Mouse (Mus musculus): ENCODE measurements around the gene Ccdc14. TPM values are rescaled to one million over a fixed set of nuclear protein-coding genes. Genes with fewer than 3 reads are reported as not detected.
"Not testable (repeated sequence)": the region's sequence is repeated elsewhere in the genome, so short reads cannot be mapped to it uniquely, and the experiment has no call there.

Ccdc14 gene
- total RNA-seq (2021) = 1 to 10 TPM; 2.1 to 3.4 TPM
- long read RNA-seq, experiment 1, partial matches to known transcripts = 1 of 5 reads
- long read RNA-seq, experiment 1, other reads (novel, unspliced or antisense) = 4 of 5 reads
- long read RNA-seq, experiment 2, full-length matches to known transcripts = 1 of 2 reads
- long read RNA-seq, experiment 2, partial matches to known transcripts = 1 of 2 reads
- long read RNA-seq, experiment 2, other reads (novel, unspliced or antisense) = 0 of 2 reads

GRCm38 (mm10) chr16:34690334-34691144, at the start of gene Ccdc14:
Ccdc14 (plus strand) TSS chr16:34690616.
- no peak for TF ChIP-seq CTCF (IDR thresholded peaks at IDR 0.05)
- Histone ChIP-seq H3K4me3 (peak within 1 kb of the TSS; percentile 56), H3K27ac (peak within 1 kb of the TSS; percentile 72)
- intact Hi-C loops (cut with DNase I) = no loop called here
- DNase-seq (ENCODE audit: extremely low spot score in 1 of 2, low spot score in 2 of 2) = peak; percentile 69 to 78

- Histone ChIP-seq H3K27ac (peak overlapping the region; percentile 79), H3K4me3 (no peak overlapping the region)
- peak; percentile 22 to 58 for DNase-seq (ENCODE audit: extremely low spot score in 1 of 2, low spot score in 2 of 2)
- no peak for TF ChIP-seq CTCF (IDR thresholded peaks at IDR 0.05)
- intact Hi-C loops (cut with DNase I) = loop anchor here (5.0 kb wide), 1 partner anchor 71 kb away; the partner anchor contains the start of gene Kalrn
These were observed 46.7 kb upstream of the Ccdc14 start for GRCm38 (mm10) chr16:34643511-34644259.

DNA sequence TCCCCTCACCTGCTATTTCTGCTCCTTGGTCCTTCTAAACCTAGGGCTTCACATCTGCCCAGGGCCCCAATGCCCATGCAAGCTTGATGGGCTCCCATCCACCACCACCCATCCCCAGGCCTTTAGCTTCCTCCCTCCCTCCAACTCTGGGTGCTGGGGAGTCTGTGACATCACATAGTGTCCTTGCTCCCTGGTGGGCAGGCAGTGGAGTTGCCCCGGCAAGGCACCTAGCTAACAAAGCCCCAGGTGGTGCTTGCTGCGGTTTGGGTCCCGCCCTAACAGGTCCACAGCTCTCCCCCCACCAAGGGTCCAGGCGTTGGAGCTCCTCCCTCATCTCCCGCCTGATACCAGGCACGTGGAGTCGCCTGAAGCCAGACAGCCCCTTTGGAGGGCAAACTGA, 40.8 kb upstream of the Ccdc14 start, which contains the start of gene Ropn1:
Gene Ropn1, plus strand, starts transcription at position 301 of the 400 bp plus-strand sequence.
- DNase-seq (ENCODE audit: extremely low spot score in 1 of 2, low spot score in 2 of 2) = no peak
- H3K27ac ChIP-seq = no peak within 1 kb of the TSS
- intact Hi-C loops (cut with DNase I) = no loop called here
- no peak within 1 kb of the TSS for H3K4me3 ChIP-seq
- TF ChIP-seq CTCF (IDR thresholded peaks at IDR 0.05) = no peak

DNA sequence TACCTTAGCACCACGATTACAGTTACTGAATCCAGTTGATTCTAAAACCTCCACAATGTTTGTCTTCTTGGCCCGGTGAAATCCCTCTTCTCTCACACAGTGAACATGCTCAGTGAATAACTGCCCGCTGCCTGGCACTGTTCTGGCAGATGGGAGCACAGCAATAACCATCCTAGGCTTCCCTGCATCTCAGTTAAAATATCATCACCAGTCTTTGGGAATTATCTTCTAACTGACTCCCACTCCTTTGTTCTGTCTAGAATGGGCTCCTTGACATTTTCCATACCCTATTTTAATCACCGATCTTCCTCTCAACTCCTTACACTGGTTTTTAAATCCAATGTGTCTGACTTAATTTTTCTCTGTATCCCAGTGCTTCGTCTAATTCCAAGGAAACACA, 37.4 kb upstream of the Ccdc14 start:
- H3K27ac ChIP-seq = peak overlapping the region; percentile 3; the same call in 1 of the 2 replicates
- TF ChIP-seq CTCF (IDR thresholded peaks at IDR 0.05) = no peak
- no peak for DNase-seq (ENCODE audit: extremely low spot score in 1 of 2, low spot score in 2 of 2)
- intact Hi-C loops (cut with DNase I) = no loop called here
- H3K4me3 ChIP-seq = no peak overlapping the region

DNA sequence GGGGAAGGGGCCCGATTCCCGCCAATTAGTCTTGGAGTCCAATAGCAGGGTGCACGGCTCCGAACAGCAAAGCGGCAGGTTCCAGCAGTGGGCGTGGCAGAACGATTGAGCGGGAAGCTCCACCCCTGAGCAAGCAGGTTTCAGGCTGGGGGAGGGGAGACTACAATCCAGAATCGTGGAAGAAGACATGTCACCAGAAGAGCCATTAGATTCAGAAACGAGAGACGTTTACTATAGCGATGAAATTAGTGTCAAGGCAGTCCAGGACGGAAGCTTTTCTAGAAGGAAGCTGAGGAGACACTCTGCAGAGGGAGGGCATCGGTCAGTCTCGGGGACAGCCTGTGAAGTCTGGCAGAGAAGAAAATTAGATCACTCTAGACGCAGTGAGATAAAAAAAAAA, 32.9 kb upstream of the Ccdc14 start:
- peak overlapping the region; percentile 38 for H3K4me3 ChIP-seq
- peak overlapping the region; percentile 47; the same call in 1 of the 2 replicates for H3K27ac ChIP-seq
- DNase-seq (ENCODE audit: extremely low spot score in 1 of 2, low spot score in 2 of 2); intact Hi-C loops (cut with DNase I): not testable (repeated sequence)

- Histone ChIP-seq H3K4me3 (peak overlapping the region; percentile 38), H3K27ac (peak overlapping the region; percentile 47; the same call in 1 of the 2 replicates)
- no peak for DNase-seq (ENCODE audit: extremely low spot score in 1 of 2, low spot score in 2 of 2)
- intact Hi-C loops (cut with DNase I) = no loop called here
- no peak for TF ChIP-seq CTCF (IDR thresholded peaks at IDR 0.05)
These were observed 32.4 kb upstream of the Ccdc14 start for GRCm38 (mm10) chr16:34657983-34658382.

- no peak for DNase-seq (ENCODE audit: extremely low spot score in 1 of 2, low spot score in 2 of 2)
- TF ChIP-seq CTCF (IDR thresholded peaks at IDR 0.05) = no peak
- intact Hi-C loops (cut with DNase I) = no loop called here
- no peak overlapping the region; the same call in 1 of the 2 replicates for H3K27ac ChIP-seq
- H3K4me3 ChIP-seq = no peak overlapping the region; the same call in 1 of the 2 replicates
These were observed 32.0 kb upstream of the Ccdc14 start for GRCm38 (mm10) chr16:34658388-34658787.

- no peak for TF ChIP-seq CTCF (IDR thresholded peaks at IDR 0.05)
- intact Hi-C loops (cut with DNase I) = loop anchor here (10.0 kb wide), 1 partner anchor 130 kb away; no protein-coding TSS in a partner anchor
- DNase-seq (ENCODE audit: extremely low spot score in 1 of 2, low spot score in 2 of 2) = no peak
- Histone ChIP-seq H3K27ac (no peak overlapping the region), H3K4me3 (no peak overlapping the region)
These were observed 25.9 kb upstream of the Ccdc14 start for GRCm38 (mm10) chr16:34664553-34664952.

- peak overlapping the region; percentile 44 for H3K4me3 ChIP-seq
These were observed 23.2 kb upstream of the Ccdc14 start for GRCm38 (mm10) chr16:34667031-34667726.

GRCm38 (mm10) chr16:34668341-34668740, 22.1 kb upstream of the Ccdc14 start:
- intact Hi-C loops (cut with DNase I) = loop anchor here (10.0 kb wide), 1 partner anchor 134 kb away; no protein-coding TSS in a partner anchor
- TF ChIP-seq CTCF (IDR thresholded peaks at IDR 0.05) = no peak
- DNase-seq (ENCODE audit: extremely low spot score in 1 of 2, low spot score in 2 of 2) = no peak
- Histone ChIP-seq H3K27ac (no peak overlapping the region), H3K4me3 (no peak overlapping the region)

More at GRCm38 (mm10) chr16:34667031-34667726, 23.2 kb upstream of the Ccdc14 start:
- DNase-seq (ENCODE audit: extremely low spot score in 1 of 2, low spot score in 2 of 2) = peak; percentile 67 to 70
- H3K27ac ChIP-seq = no peak overlapping the region
- intact Hi-C loops (cut with DNase I) = loop anchor here (1.0 to 10.0 kb wide), 2 partner anchors 33 to 132 kb away; no protein-coding TSS in a partner anchor
- TF ChIP-seq CTCF (IDR thresholded peaks at IDR 0.05) = peak; percentile 94

- Histone ChIP-seq H3K27ac (no peak overlapping the region), H3K4me3 (no peak overlapping the region)
- intact Hi-C loops (cut with DNase I) = no loop called here
- DNase-seq (ENCODE audit: extremely low spot score in 1 of 2, low spot score in 2 of 2) = no peak
- no peak for TF ChIP-seq CTCF (IDR thresholded peaks at IDR 0.05)
These were observed 18.4 kb upstream of the Ccdc14 start for GRCm38 (mm10) chr16:34671966-34672365.

Data from left cerebral cortex, adult 2 months (tissue).